Mouse (Mus musculus) liver, embryonic 11.5 days (tissue): ENCODE results near the gene Gm7030. TPM values are rescaled to one million over a fixed set of nuclear protein-coding genes. Genes with fewer than 3 reads are reported as not detected.
"Not testable (repeated sequence)": the region's sequence is repeated elsewhere in the genome, so short reads cannot be mapped to it uniquely, and the experiment has no call there.

Experiments used
- ATAC-seq: fragments of 200-750 bp; cut with Nextera tagmentation; replicated peaks from 2 replicates; pipeline ENCODE4 v1.8.0; 2017; ENCODE audit warnings: moderate number of reproducible peaks, mild to moderate bottlenecking, moderate TSS enrichment, moderate library complexity; ENCODE audit not compliant: low FRiP score
- DNase-seq: peaks from one replicate; pipeline ENCODE4 v3.0.0-alpha.2; 2017; ENCODE audit warnings: low spot score
- H3K27ac ChIP-seq: fragments of 300-500 bp; sonication (generic); 2 replicates; pipeline ENCODE4 v1.5.1; 2014; ENCODE audit warnings: mild to moderate bottlenecking, low read depth, low read length, control low read depth
- H3K27me3 ChIP-seq: fragments of 300-500 bp; sonication (generic); replicated peaks from 2 replicates; pipeline ENCODE4 v1.6.1; 2014; ENCODE audit warnings: low read length, mixed read lengths; ENCODE audit not compliant: control insufficient read depth, insufficient read depth
- H3K36me3 ChIP-seq: fragments of 300-500 bp; sonication (generic); 2 replicates; pipeline ENCODE4 v1.6.1; 2014; ENCODE audit warnings: mild to moderate bottlenecking, low read length, moderate library complexity, mixed read lengths; ENCODE audit not compliant: control insufficient read depth, insufficient read depth
- H3K4me1 ChIP-seq: fragments of 300-500 bp; sonication (generic); replicated peaks from 2 replicates; pipeline ENCODE4 v1.6.1; 2014; ENCODE audit warnings: low read length, mixed read lengths; ENCODE audit not compliant: control insufficient read depth, insufficient read depth
- H3K4me2 ChIP-seq: fragments of 300-500 bp; sonication (generic); 2 replicates; pipeline ENCODE4 v1.6.1; 2014; ENCODE audit warnings: mild to moderate bottlenecking, control low read depth, moderate library complexity
- H3K4me3 ChIP-seq: fragments of 300-500 bp; sonication (generic); 2 replicates; pipeline ENCODE4 v1.5.1; 2014; ENCODE audit warnings: low read depth, low read length, control low read depth
- H3K9ac ChIP-seq: fragments of 300-500 bp; sonication (generic); 2 replicates; pipeline ENCODE4 v1.6.1; 2014; ENCODE audit warnings: low read depth, low read length, control low read depth
- H3K9me3 ChIP-seq: fragments of 300-500 bp; sonication (generic); 2 replicates; pipeline ENCODE4 v1.6.1; 2016; ENCODE audit warnings: low read length, inconsistent platforms, mixed read lengths; ENCODE audit not compliant: control insufficient read depth
- WGBS: fragments of 180-500 bp; shearing (Covaris S2); extraction: QIAGEN DNeasy Blood & Tissue Kit; methylation state at CpG from one replicate; pipeline ENCODE4 v1.1.7; 2014; 5-methylcytosine and 5-hydroxymethylcytosine counted together
- polyA plus RNA-seq: library from polyadenylated mRNA; unstranded; fragments of >200 nt; fragmentation: Nextera tagmentation; extraction: Ambion mirVana; gene quantifications from 2 replicates; pipeline ENCODE4 v1.2.1, GENCODE M21; 2014

The Gm7030 gene
- not detected in 2 replicates for polyA plus RNA-seq

- H3K27me3 ChIP-seq, ATAC-seq: not testable (repeated sequence)
- WGBS = 21% methylated on average over 24 of the region's 28 CpGs
Observed at GRCm38 (mm10) chr17:36128968-36129817, at the start of gene Gm7030. TSS of gene Gm7030 (minus strand) at chr17:36129425.

GRCm38 (mm10) chr17:36178938-36179337 lies 49.7 kb upstream of the Gm7030 start:
- Histone ChIP-seq H3K27me3 (peaks cover 30% of the 10 kb centered on the region), H3K4me2 (peak overlapping the region; percentile 55), H3K4me3 (peak overlapping the region; percentile 28)
- DNase-seq = peak; percentile 40
- not testable (repeated sequence) for H3K36me3 ChIP-seq, H3K4me1 ChIP-seq, H3K9ac ChIP-seq, H3K27ac ChIP-seq, ATAC-seq, H3K9me3 ChIP-seq
- under 1% methylated on average over 40 of the region's 40 CpGs for WGBS

More at GRCm38 (mm10) chr17:36128968-36129817, at the start of gene Gm7030:
- not testable (repeated sequence) for H3K9ac ChIP-seq, H3K9me3 ChIP-seq, H3K4me1 ChIP-seq, DNase-seq, H3K4me2 ChIP-seq, H3K27ac ChIP-seq, H3K36me3 ChIP-seq, H3K4me3 ChIP-seq

GRCm38 (mm10) chr17:36176132-36176531 lies 46.9 kb upstream of the Gm7030 start:
- not testable (repeated sequence) for H3K4me3 ChIP-seq, H3K4me1 ChIP-seq, H3K36me3 ChIP-seq, ATAC-seq, DNase-seq, H3K9me3 ChIP-seq, H3K27ac ChIP-seq, H3K9ac ChIP-seq, H3K4me2 ChIP-seq
- H3K27me3 ChIP-seq = peaks cover 18% of the 10 kb centered on the region
- WGBS = no CpG with 5 or more reads among the region's 2 CpGs

GRCm38 (mm10) chr17:36170287-36170814 lies 41.1 kb upstream of the Gm7030 start:
- DNase-seq = no peak
- H3K9ac ChIP-seq = no peak overlapping the region
- peaks cover 42% of the 10 kb centered on the region for H3K27me3 ChIP-seq
- 0 out of 2 replicates have a peak, but pooled peaks cover 3% of the 10 kb centered on the region for H3K4me1 ChIP-seq
- H3K9me3 ChIP-seq = no peaks in the 10 kb centered on the region
- 34% methylated on average over 1 of the region's 1 CpGs for WGBS
- no peak overlapping the region for H3K27ac ChIP-seq
- ATAC-seq = no peak
- no peaks in the 10 kb centered on the region for H3K36me3 ChIP-seq
- no peak overlapping the region for H3K4me2 ChIP-seq
- no peak overlapping the region for H3K4me3 ChIP-seq

GRCm38 (mm10) chr17:36169753-36170152 lies 40.5 kb upstream of the Gm7030 start:
- no peak overlapping the region for H3K4me2 ChIP-seq
- ATAC-seq (no peak), DNase-seq (no peak)
- H3K4me3 ChIP-seq = no peak overlapping the region
- H3K9me3 ChIP-seq = no peaks in the 10 kb centered on the region
- H3K4me1 ChIP-seq = 0 out of 2 replicates have a peak, but pooled peaks cover 3% of the 10 kb centered on the region
- H3K27me3 ChIP-seq = peaks cover 48% of the 10 kb centered on the region
- no peak overlapping the region for H3K27ac ChIP-seq
- no peak overlapping the region for H3K9ac ChIP-seq
- H3K36me3 ChIP-seq = no peaks in the 10 kb centered on the region

GRCm38 (mm10) chr17:36169094-36169493 lies 39.9 kb upstream of the Gm7030 start:
- H3K9me3 ChIP-seq, H3K9ac ChIP-seq, H3K27ac ChIP-seq, ATAC-seq, H3K4me1 ChIP-seq, H3K4me2 ChIP-seq, H3K4me3 ChIP-seq, H3K36me3 ChIP-seq, DNase-seq: not testable (repeated sequence)
- WGBS = no CpG with 5 or more reads among the region's 1 CpGs
- peaks cover 53% of the 10 kb centered on the region for H3K27me3 ChIP-seq

GRCm38 (mm10) chr17:36168039-36168652 lies 38.9 kb upstream of the Gm7030 start, which contains the start of gene Gm8909:
TSS of gene Gm8909 (minus strand) at chr17:36168537.
- Histone ChIP-seq H3K4me2 (peak within 1 kb of the TSS; percentile 48), H3K4me1 (0 out of 2 replicates have a peak, but pooled peaks cover 3% of the 10 kb centered on the region), H3K36me3 (no peaks in the 10 kb centered on the region), H3K27ac (no peak within 1 kb of the TSS), H3K27me3 (peaks cover 60% of the 10 kb centered on the region), H3K9ac (no peak within 1 kb of the TSS), H3K4me3 (peak within 1 kb of the TSS; percentile 42), H3K9me3 (no peaks in the 10 kb centered on the region)
- ATAC-seq (no peak), DNase-seq (no peak)
- 4% methylated on average over 63 of the region's 63 CpGs for WGBS

- H3K27me3 ChIP-seq = peaks cover 66% of the 10 kb centered on the region
- H3K9me3 ChIP-seq = no peaks in the 10 kb centered on the region
- peak overlapping the region; percentile 42 for H3K4me3 ChIP-seq
- no peak for DNase-seq
- H3K4me2 ChIP-seq = peak overlapping the region; percentile 48
- H3K36me3 ChIP-seq = no peaks in the 10 kb centered on the region
- no peak overlapping the region for H3K9ac ChIP-seq
- no peak overlapping the region for H3K27ac ChIP-seq
- H3K4me1 ChIP-seq = 0 out of 2 replicates have a peak, but pooled peaks cover 3% of the 10 kb centered on the region
- ATAC-seq = no peak; the same call in 1 of the 2 replicates
- 3% methylated on average over 49 of the region's 51 CpGs for WGBS
Observed at GRCm38 (mm10) chr17:36167306-36168038, 38.2 kb upstream of the Gm7030 start.
